In genomic region chr4:109156073-109156472, GRCm38 (mm10) we compare ENCODE assay signal across 9 mouse cellular contexts. TPM values are rescaled to one million over a fixed set of nuclear protein-coding genes. Genes with fewer than 3 reads are reported as not detected.
DNase-seq lines count a peak whose midpoint lies in the region; ATAC-seq lines count a peak whose summit lies in the region.
"Had no signal": no experiment of that assay in that cellular context is flagged by ENCODE, and none has a peak within 500 bp of the region (broad histone marks: within the 10 kb centered on the region; RNA-seq: fewer than 3 reads in every experiment).

No protein-coding gene starts in this region.

- H3K27ac ChIP-seq in hindbrain, embryonic 10.5 days, result peak overlapping the region; percentile 54; the same call in 1 of the 2 replicates
- H3K27ac ChIP-seq in hindbrain, embryonic 11.5 days (ENCODE audit: low read depth, low read length), result no peak overlapping the region
- H3K27ac ChIP-seq in embryonic facial prominence, embryonic 13.5 days, result 0 out of 2 replicates have a peak overlapping the region, but pooled peaks have one; percentile 55
- peak overlapping the region; percentile 87 for H3K27ac ChIP-seq in midbrain, embryonic 14.5 days (replicated peaks; ENCODE audit: low read depth, low read length)

- H3K9me3 ChIP-seq in hindbrain, embryonic 10.5 days, result no peaks in the 10 kb centered on the region
- no peaks in the 10 kb centered on the region for H3K9me3 ChIP-seq in hindbrain, embryonic 11.5 days (ENCODE audit: control insufficient read depth, low read length)
- H3K9me3 ChIP-seq in embryonic facial prominence, embryonic 13.5 days, result no peaks in the 10 kb centered on the region
- no peaks in the 10 kb centered on the region for H3K9me3 ChIP-seq in midbrain, embryonic 14.5 days (ENCODE audit: control insufficient read depth, low read length)

- DNase-seq in cerebellum, postnatal 4 days (ENCODE audit: low spot score in 2 of 2), result no peak
- no peak for DNase-seq in hindbrain, embryonic 10.5 days (ENCODE audit: low spot score)
- DNase-seq in hindbrain, embryonic 11.5 days (ENCODE audit: low spot score), result no peak
- DNase-seq in midbrain, embryonic 14.5 days, result peak; percentile 36
- DNase-seq in adipocyte (ENCODE audit: low spot score), result no peak
- no peak for DNase-seq in gastrocnemius, postnatal 14 days

- H3K4me3 ChIP-seq in hindbrain, embryonic 10.5 days, result peak overlapping the region; percentile 3; the same call in 1 of the 2 replicates
- no peak overlapping the region for H3K4me3 ChIP-seq in hindbrain, embryonic 11.5 days (ENCODE audit: low read depth, low read length)
- no peak overlapping the region for H3K4me3 ChIP-seq in embryonic facial prominence, embryonic 13.5 days
- peak overlapping the region; percentile 27 for H3K4me3 ChIP-seq in midbrain, embryonic 14.5 days (replicated peaks; ENCODE audit: low read depth, low read length)
- H3K4me3 ChIP-seq: erythroblast, embryonic 14.5 days had no signal

- no peaks in the 10 kb centered on the region for H3K27me3 ChIP-seq in hindbrain, embryonic 10.5 days (ENCODE audit: insufficient read depth, poor library complexity, severe bottlenecking)
- H3K27me3 ChIP-seq in hindbrain, embryonic 11.5 days (ENCODE audit: control insufficient read depth, insufficient read depth, low read length), result no peaks in the 10 kb centered on the region
- H3K27me3 ChIP-seq in embryonic facial prominence, embryonic 13.5 days, result no peaks in the 10 kb centered on the region
- H3K27me3 ChIP-seq in midbrain, embryonic 14.5 days (ENCODE audit: control insufficient read depth, insufficient read depth, low read length), result no peaks in the 10 kb centered on the region

- intact Hi-C loops in gastrocnemius, postnatal 14 days (cut with DNase I; ENCODE audit: low total_unique reads), result no loop called here

- WGBS in hindbrain, embryonic 10.5 days, result 88% methylated on average over 6 of the region's 6 CpGs
- 83% methylated on average over 6 of the region's 6 CpGs for WGBS in hindbrain, embryonic 11.5 days
- WGBS in embryonic facial prominence, embryonic 13.5 days, result 75% methylated on average over 6 of the region's 6 CpGs
- WGBS in midbrain, embryonic 14.5 days, result 49% methylated on average over 6 of the region's 6 CpGs

- no peak overlapping the region for H3K9ac ChIP-seq in hindbrain, embryonic 11.5 days (ENCODE audit: low read depth, low read length)
- peak overlapping the region; percentile 49; the same call in 1 of the 2 replicates for H3K9ac ChIP-seq in embryonic facial prominence, embryonic 13.5 days
- peak overlapping the region; percentile 42 for H3K9ac ChIP-seq in midbrain, embryonic 14.5 days (replicated peaks; ENCODE audit: low read length)

- peaks cover 16% of the 10 kb centered on the region for H3K4me1 ChIP-seq in hindbrain, embryonic 10.5 days (replicated peaks)
- H3K4me1 ChIP-seq in hindbrain, embryonic 11.5 days (replicated peaks; ENCODE audit: control insufficient read depth, insufficient read depth, low read length), result peaks cover 5% of the 10 kb centered on the region; the same call in 1 of the 2 replicates
- H3K4me1 ChIP-seq in embryonic facial prominence, embryonic 13.5 days, result peaks cover 16% of the 10 kb centered on the region
- H3K4me1 ChIP-seq in midbrain, embryonic 14.5 days (ENCODE audit: control insufficient read depth, insufficient read depth, low read length), result peaks cover 17% of the 10 kb centered on the region; the same call in 1 of the 2 replicates

- peaks cover 5% of the 10 kb centered on the region; the same call in 1 of the 2 replicates for H3K36me3 ChIP-seq in hindbrain, embryonic 10.5 days
- H3K36me3 ChIP-seq in hindbrain, embryonic 11.5 days (ENCODE audit: control insufficient read depth, insufficient read depth, low read length), result no peaks in the 10 kb centered on the region
- H3K36me3 ChIP-seq in embryonic facial prominence, embryonic 13.5 days, result no peaks in the 10 kb centered on the region
- no peaks in the 10 kb centered on the region for H3K36me3 ChIP-seq in midbrain, embryonic 14.5 days (ENCODE audit: control insufficient read depth, insufficient read depth, low read length)

- 0 out of 2 replicates have a peak, but pooled peaks have one; percentile 8 for ATAC-seq in cerebellum, adult (ENCODE audit: insufficient number of reproducible peaks, low FRiP score, low TSS enrichment)
- ATAC-seq in hindbrain, embryonic 11.5 days (ENCODE audit: low FRiP score), result no peak
- ATAC-seq in embryonic facial prominence, embryonic 13.5 days (ENCODE audit: insufficient number of reproducible peaks, insufficient read depth, low FRiP score, low TSS enrichment, low read depth), result no peak
- ATAC-seq in midbrain, embryonic 14.5 days (ENCODE audit: low FRiP score, low TSS enrichment), result no peak

- H3K4me2 ChIP-seq in hindbrain, embryonic 11.5 days (replicated peaks; ENCODE audit: low read depth, low read length), result no peak overlapping the region
- 0 out of 2 replicates have a peak overlapping the region, but pooled peaks have one; percentile 56 for H3K4me2 ChIP-seq in embryonic facial prominence, embryonic 13.5 days
- peak overlapping the region; percentile 49 for H3K4me2 ChIP-seq in midbrain, embryonic 14.5 days (ENCODE audit: low read length)

RNA-seq across cellular contexts. Expression of gene Osbpl9, which starts 46.0 kb away (rescaled TPM):
- 59.5 and 66.7 TPM in 2 replicates for polyA plus RNA-seq in hindbrain, embryonic 10.5 days (2016; fragmentation: Nextera tagmentation; extraction: Ambion mirVana)
- polyA plus RNA-seq in hindbrain, embryonic 11.5 days (2014; fragmentation: Nextera tagmentation; extraction: Ambion mirVana), result 77.3 and 84.3 TPM in 2 replicates
- polyA plus RNA-seq in embryonic facial prominence, embryonic 13.5 days (2015; fragmentation: Nextera tagmentation; extraction: Ambion mirVana), result 67.9 and 68.2 TPM in 2 replicates
- polyA plus RNA-seq in midbrain, embryonic 14.5 days (2014; fragmentation: Nextera tagmentation; extraction: Ambion mirVana), result 61.9 and 81.1 TPM in 2 replicates
- total RNA-seq in gastrocnemius, postnatal 14 days (2021), result 100 to 1,000 TPM in 1 of 2 experiments, 10 to 100 TPM in 1; 76.2 to 100 TPM

Comparison
In these comparisons a context has a peak if more than half of its experiments do, and no peak if none do; other contexts are left out.
1. H3K4me3 ChIP-seq: peak in hindbrain, embryonic 10.5 days (single experiment) and midbrain, embryonic 14.5 days (single experiment); none in hindbrain, embryonic 11.5 days (single experiment) and embryonic facial prominence, embryonic 13.5 days (single experiment).